Mouse (Mus musculus): ENCODE results near the gene Larp1b.

Larp1b gene

GRCm38 (mm10) chr3:41082885-41083789 lies 133.5 kb downstream of the Larp1b start, which contains the start of gene Pgrmc2:
Gene Pgrmc2, minus strand, starts transcription at chr3:41083046.
- DNase-seq (ENCODE audit: low spot score in 2 of 2): peak; percentile 98

DNA sequence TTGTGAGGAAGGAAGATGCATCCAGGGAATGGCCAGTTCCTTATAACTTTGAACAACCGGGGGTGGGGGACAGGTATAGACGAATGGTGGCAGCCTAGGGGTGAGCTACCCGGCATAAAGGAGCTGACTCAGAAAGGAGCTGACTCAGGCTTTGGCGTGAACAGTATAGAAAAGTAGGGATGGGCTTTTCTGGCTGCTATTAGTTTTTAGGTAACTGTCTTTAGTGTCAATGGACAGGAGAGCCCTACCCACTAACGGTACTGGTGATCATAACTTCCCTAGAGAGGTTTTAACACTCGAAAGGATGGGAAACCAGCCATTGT lies 134.1 kb downstream of the Larp1b start:
- DNase-seq (ENCODE audit: low spot score in 2 of 2): no peak

DNA sequence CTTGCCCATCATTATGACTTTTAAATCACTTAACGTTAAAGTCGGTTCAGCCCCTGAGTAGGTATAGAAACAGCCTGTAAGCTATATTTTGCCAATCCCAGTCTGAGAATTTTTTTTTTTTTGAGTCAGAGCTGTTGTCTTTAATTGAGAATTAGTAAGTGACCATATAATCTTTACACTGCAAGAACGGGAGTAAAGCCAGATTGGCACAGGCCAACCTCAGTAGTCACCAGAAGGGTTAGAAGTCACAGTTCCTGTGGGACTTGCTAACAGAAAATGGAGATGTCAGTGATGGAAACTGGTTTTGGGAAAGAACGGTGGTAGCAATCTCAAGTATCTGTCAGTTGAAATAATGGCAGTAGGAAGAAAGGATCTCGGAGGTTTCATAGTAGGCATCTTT lies 134.8 kb downstream of the Larp1b start:
- no peak for DNase-seq (ENCODE audit: low spot score in 2 of 2)

DNA sequence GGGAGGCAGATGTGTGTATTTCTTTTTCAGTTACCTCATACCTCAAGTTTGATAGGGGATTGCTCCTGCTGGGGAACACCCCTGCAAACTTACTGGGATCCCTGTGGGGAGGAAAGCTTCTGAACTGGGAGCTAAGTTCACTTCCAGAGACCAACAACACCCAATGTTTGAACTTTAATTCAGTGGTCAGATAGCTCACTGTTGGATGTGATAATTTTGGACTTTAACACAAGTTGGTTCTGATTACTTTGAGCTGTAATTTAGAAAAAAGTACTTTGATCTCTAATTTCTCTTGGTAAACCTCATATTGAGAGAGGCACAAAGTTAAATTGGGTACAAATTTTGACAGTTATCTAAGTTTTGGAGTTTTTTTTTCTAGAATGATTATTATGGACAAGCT lies 137.4 kb downstream of the Larp1b start:
- DNase-seq (ENCODE audit: low spot score in 2 of 2): no peak

Data from frontal cortex, postnatal 36 days (tissue).